ENCODE assay signal across 13 mouse cellular contexts in the genomic region with DNA sequence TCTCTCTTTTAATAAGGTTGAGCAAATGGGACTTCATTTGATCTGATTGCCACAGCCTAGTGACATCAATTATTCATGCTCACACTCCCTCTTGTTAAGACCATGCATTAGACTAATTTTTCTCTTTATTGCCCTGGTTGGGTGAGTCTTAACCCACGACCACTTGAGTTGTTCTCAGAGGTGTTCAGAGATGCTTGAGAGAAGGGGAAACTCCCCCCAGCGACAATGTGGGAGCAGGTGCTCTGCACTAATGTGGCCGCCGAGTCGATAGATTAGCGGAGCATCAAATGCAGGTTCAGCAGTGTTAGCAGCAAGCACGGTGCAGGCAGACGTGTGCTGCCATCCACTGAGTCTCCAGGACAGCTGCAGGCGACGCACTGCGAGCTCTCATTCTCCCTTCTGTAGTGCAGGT. TPM values are rescaled to one million over a fixed set of nuclear protein-coding genes. Genes with fewer than 3 reads are reported as not detected.
A peak's percentile ranks its signal among the peaks of the same experiment; 100 is the strongest.
DNase-seq lines count a peak whose midpoint lies in the region; ATAC-seq lines count a peak whose summit lies in the region.
"Had no signal": no experiment of that assay in that cellular context is flagged by ENCODE, and none has a peak within 500 bp of the region (broad histone marks: within the 10 kb centered on the region; RNA-seq: fewer than 3 reads in every experiment).

No protein-coding gene starts in this region.

- H3K36me3 ChIP-seq in kidney, embryonic 14.5 days (ENCODE audit: control insufficient read depth, insufficient read depth, low read length), result peaks cover 22% of the 10 kb centered on the region
- peaks cover 4% of the 10 kb centered on the region; the same call in 1 of the 2 replicates for H3K36me3 ChIP-seq in forebrain, embryonic 11.5 days (ENCODE audit: control insufficient read depth, insufficient read depth, low read length)
- peaks cover 18% of the 10 kb centered on the region for H3K36me3 ChIP-seq in neural tube, embryonic 15.5 days
- peaks cover 17% of the 10 kb centered on the region for H3K36me3 ChIP-seq in intestine, embryonic 15.5 days

- H3K4me2 ChIP-seq in kidney, embryonic 14.5 days (replicated peaks; ENCODE audit: low read depth, low read length), result no peak overlapping the region
- no peak overlapping the region for H3K4me2 ChIP-seq in forebrain, embryonic 11.5 days (ENCODE audit: low read depth, low read length, severe bottlenecking)
- no peak overlapping the region for H3K4me2 ChIP-seq in neural tube, embryonic 15.5 days
- H3K4me2 ChIP-seq in intestine, embryonic 15.5 days (replicated peaks), result no peak overlapping the region
- H3K4me2 ChIP-seq: liver, embryonic 12.5 days had no signal

- no peak overlapping the region for H3K27ac ChIP-seq in kidney, embryonic 14.5 days (ENCODE audit: low read depth, low read length)
- H3K27ac ChIP-seq in forebrain, embryonic 11.5 days (ENCODE audit: low read depth, low read length), result peak overlapping the region; percentile 44
- H3K27ac ChIP-seq in neural tube, embryonic 15.5 days (replicated peaks), result peak overlapping the region; percentile 62
- H3K27ac ChIP-seq in intestine, embryonic 15.5 days, result no peak overlapping the region
- H3K27ac ChIP-seq: liver, embryonic 12.5 days had no signal

- DNase-seq in kidney, adult 18-20 months, result no peak
- DNase-seq in forebrain, embryonic 11.5 days (ENCODE audit: low spot score), result no peak
- peak; percentile 27 for DNase-seq in induced T-regulatory cell, adult 2 months (ENCODE audit: low read depth)
- no peak for DNase-seq in right cerebral cortex, postnatal 4 days
- DNase-seq: cerebellum, postnatal 10 days; gastrocnemius, postnatal 10 days; kidney, adult 9 months; lung, postnatal 36 days had no signal

- H3K27me3 ChIP-seq in kidney, embryonic 14.5 days (ENCODE audit: control insufficient read depth, insufficient read depth, low read length), result no peaks in the 10 kb centered on the region
- no peaks in the 10 kb centered on the region for H3K27me3 ChIP-seq in forebrain, embryonic 11.5 days (ENCODE audit: control insufficient read depth, insufficient read depth, low read length)
- no peaks in the 10 kb centered on the region for H3K27me3 ChIP-seq in neural tube, embryonic 15.5 days (replicated peaks)
- no peaks in the 10 kb centered on the region for H3K27me3 ChIP-seq in intestine, embryonic 15.5 days (replicated peaks)
- H3K27me3 ChIP-seq: liver, embryonic 12.5 days had no signal

- no peak overlapping the region for H3K9ac ChIP-seq in kidney, embryonic 14.5 days (ENCODE audit: low read depth, low read length)
- H3K9ac ChIP-seq in forebrain, embryonic 11.5 days (ENCODE audit: low read length), result no peak overlapping the region
- H3K9ac ChIP-seq in neural tube, embryonic 15.5 days (replicated peaks), result no peak overlapping the region; the same call in 1 of the 2 replicates
- H3K9ac ChIP-seq in intestine, embryonic 15.5 days, result no peak overlapping the region
- H3K9ac ChIP-seq: liver, embryonic 12.5 days had no signal

- H3K4me1 ChIP-seq in kidney, embryonic 14.5 days (ENCODE audit: control insufficient read depth, insufficient read depth, low read length), result peaks cover 7% of the 10 kb centered on the region
- peaks cover 14% of the 10 kb centered on the region; the same call in 1 of the 2 replicates for H3K4me1 ChIP-seq in forebrain, embryonic 11.5 days (replicated peaks; ENCODE audit: control insufficient read depth, insufficient read depth, low read length)
- H3K4me1 ChIP-seq in neural tube, embryonic 15.5 days, result peaks cover 81% of the 10 kb centered on the region
- peaks cover 20% of the 10 kb centered on the region for H3K4me1 ChIP-seq in intestine, embryonic 15.5 days (replicated peaks)

- 0 out of 2 replicates have a peak, but pooled peaks have one; percentile 34 for ATAC-seq in kidney, embryonic 14.5 days (ENCODE audit: low FRiP score, low TSS enrichment)
- ATAC-seq in forebrain, embryonic 11.5 days (replicated peaks; ENCODE audit: low FRiP score), result peak; percentile 53; the same call in 1 of the 2 replicates
- no peak for ATAC-seq in neural tube, embryonic 15.5 days (ENCODE audit: low FRiP score)
- no peak for ATAC-seq in granulocyte monocyte progenitor cell, adult 5-6 weeks (replicated peaks; ENCODE audit: poor library complexity, severe bottlenecking)
- ATAC-seq in intestine, embryonic 15.5 days, result no peak
- ATAC-seq: liver, embryonic 12.5 days had no signal

- H3K9me3 ChIP-seq in kidney, embryonic 14.5 days (ENCODE audit: control insufficient read depth, low read length), result no peaks in the 10 kb centered on the region
- no peaks in the 10 kb centered on the region for H3K9me3 ChIP-seq in forebrain, embryonic 11.5 days (ENCODE audit: control insufficient read depth, low read length)
- no peaks in the 10 kb centered on the region for H3K9me3 ChIP-seq in neural tube, embryonic 15.5 days (replicated peaks)
- H3K9me3 ChIP-seq in intestine, embryonic 15.5 days, result no peaks in the 10 kb centered on the region
- H3K9me3 ChIP-seq: liver, embryonic 12.5 days had no signal

- 61% methylated on average over 11 of the region's 11 CpGs for WGBS in kidney, embryonic 14.5 days
- 49% methylated on average over 11 of the region's 11 CpGs for WGBS in forebrain, embryonic 11.5 days
- 31% methylated on average over 11 of the region's 11 CpGs for WGBS in neural tube, embryonic 15.5 days
- 78% methylated on average over 11 of the region's 11 CpGs for WGBS in intestine, embryonic 15.5 days

- no peak overlapping the region for H3K4me3 ChIP-seq in kidney, embryonic 14.5 days (ENCODE audit: low read length)
- no peak overlapping the region for H3K4me3 ChIP-seq in forebrain, embryonic 11.5 days (ENCODE audit: low read depth, low read length)
- no peak overlapping the region for H3K4me3 ChIP-seq in neural tube, embryonic 15.5 days (replicated peaks)
- H3K4me3 ChIP-seq in intestine, embryonic 15.5 days (replicated peaks), result no peak overlapping the region
- H3K4me3 ChIP-seq: liver, embryonic 12.5 days had no signal

RNA-seq across cellular contexts. Expression of a gene that starts 52.3 kb away (rescaled TPM):
- polyA plus RNA-seq in kidney, embryonic 14.5 days (2014; fragmentation: Nextera tagmentation; extraction: Ambion mirVana), result 10.1 and 12.3 TPM in 2 replicates
- polyA plus RNA-seq in forebrain, embryonic 11.5 days (2014; fragmentation: Nextera tagmentation; extraction: Ambion mirVana), result 0.91 and 1.8 TPM in 2 replicates
- polyA plus RNA-seq in neural tube, embryonic 15.5 days (2015; fragmentation: Nextera tagmentation; extraction: Ambion mirVana), result 3.5 and 3.9 TPM in 2 replicates
- 8.5 TPM in 1 of 2 replicates, not detected in the other for total RNA-seq in granulocyte monocyte progenitor cell, adult 5-6 weeks (2014; fragmentation: Nextera tagmentation)
- 0.56 and 0.82 TPM in 2 replicates for total RNA-seq in granulocyte monocyte progenitor cell, adult 5-6 weeks (2017)
- 3.3 and 4.7 TPM in 2 replicates for polyA plus RNA-seq in intestine, embryonic 15.5 days (2015; fragmentation: Nextera tagmentation; extraction: Ambion mirVana)

Comparison
In these comparisons a context has a peak if more than half of its experiments do, and no peak if none do; other contexts are left out.
1. ATAC-seq: peak in kidney, embryonic 14.5 days (single experiment) and forebrain, embryonic 11.5 days (single experiment); none in neural tube, embryonic 15.5 days (single experiment), granulocyte monocyte progenitor cell, adult 5-6 weeks (single experiment) and intestine, embryonic 15.5 days (single experiment).
2. H3K27ac ChIP-seq: peak in forebrain, embryonic 11.5 days (single experiment) and neural tube, embryonic 15.5 days (single experiment); none in kidney, embryonic 14.5 days (single experiment) and intestine, embryonic 15.5 days (single experiment).